7 mouse cellular contexts compared by ENCODE assay signal in genomic region chr15:80122431-80122830, GRCm38 (mm10). TPM values are rescaled to one million over a fixed set of nuclear protein-coding genes. Genes with fewer than 3 reads are reported as not detected.
A peak's percentile ranks its signal among the peaks of the same experiment; 100 is the strongest.
DNase-seq lines count a peak whose midpoint lies in the region; TF ChIP-seq lines count a peak whose summit lies in the region.
"Not testable (repeated sequence)": the region's sequence is repeated elsewhere in the genome, so short reads cannot be mapped to it uniquely, and the experiment has no call there.
"Had no signal": no experiment of that assay in that cellular context is flagged by ENCODE, and none has a peak within 500 bp of the region (broad histone marks: within the 10 kb centered on the region; RNA-seq: fewer than 3 reads in every experiment).

No protein-coding gene starts in this region.

- H3K27ac ChIP-seq in cerebellum, adult 2 months (ENCODE audit: insufficient read depth, low read length) = peak overlapping the region; percentile 48; the same call in 1 of the 2 replicates
- H3K27ac ChIP-seq in layer of hippocampus, adult 2 months = not testable (repeated sequence)

- not testable (repeated sequence) for TF ChIP-seq CTCF in cerebellum, adult 2 months (IDR thresholded peaks at IDR 0.05; ENCODE audit: borderline replicate concordance, insufficient read depth, low read depth, low read length)
- 0 out of 2 replicates have a peak, but pooled peaks have one; percentile 26 for TF ChIP-seq CTCF in layer of hippocampus, adult 2 months (conservative IDR thresholded peaks at IDR 0.05)

- 31% methylated on average over 6 of the region's 6 CpGs for whole genome bisulfite sequencing in cerebellum, adult 2 months

- peak; percentile 58 for DNase-seq in cerebellum, adult 11-12 months
- DNase-seq in cerebellum, adult 2 months = peak; percentile 43 to 58
- DNase-seq in cerebellum, adult 9-10 months = peak; percentile 65
- DNase-seq in cerebellum, adult 9-11 months = peak; percentile 58
- DNase-seq in layer of hippocampus, adult 2 months (ENCODE audit: low spot score in 2 of 2) = not testable (repeated sequence)

- H3K27me3 ChIP-seq in cerebellum, adult 2 months (ENCODE audit: control insufficient read depth, insufficient read depth, low read length) = not testable (repeated sequence)

- not testable (repeated sequence) for TF ChIP-seq POLR2A in cerebellum, adult 2 months (IDR thresholded peaks at IDR 0.05; ENCODE audit: borderline replicate concordance, insufficient read depth, low read length)

- H3K4me1 ChIP-seq in cerebellum, adult 2 months (ENCODE audit: control insufficient read depth, insufficient read depth, low read length) = peaks cover 10% of the 10 kb centered on the region; the same call in 1 of the 2 replicates

- H3K4me3 ChIP-seq in cerebellum, adult 2 months (replicated peaks; ENCODE audit: insufficient read depth, low read depth, low read length); layer of hippocampus, adult 2 months: not testable (repeated sequence)

RNA-seq across cellular contexts. Expression of gene Tab1, which starts 10.5 kb away (rescaled TPM):
- polyA plus RNA-seq in cerebellum, adult 2 months (2012; rRNA removed) = 50.0 and 50.2 TPM in 2 replicates
- 10 to 100 TPM; 28.2 to 30.2 TPM for total RNA-seq in layer of hippocampus, adult 2 months (2021)

RNA-seq across cellular contexts. Expression of gene Rpl3, which starts 30.8 kb away (rescaled TPM):
- 678 and 692 TPM in 2 replicates for polyA plus RNA-seq in cerebellum, adult 2 months (2012; rRNA removed)
- total RNA-seq in layer of hippocampus, adult 2 months (2021) = 100 to 1,000 TPM; 558 to 583 TPM

RNA-seq across cellular contexts. Expression of gene Syngr1, which starts 31.3 kb away (rescaled TPM):
- 448 and 455 TPM in 2 replicates for polyA plus RNA-seq in cerebellum, adult 2 months (2012; rRNA removed)
- 100 to 1,000 TPM; 356 to 380 TPM for total RNA-seq in layer of hippocampus, adult 2 months (2021)

RNA-seq across cellular contexts. Expression of gene Mgat3, which starts 51.1 kb away (rescaled TPM):
- 106 and 114 TPM in 2 replicates for polyA plus RNA-seq in cerebellum, adult 2 months (2012; rRNA removed)
- 100 to 1,000 TPM; 109 to 115 TPM for total RNA-seq in layer of hippocampus, adult 2 months (2021)
- total RNA-seq: G1E, MEL had no signal
- polyA plus RNA-seq: G1E had no signal
